Mouse (Mus musculus) gastrocnemius, postnatal 4 days (tissue): Measurements from ENCODE around the gene Erv3. TPM values are rescaled to one million over a fixed set of nuclear protein-coding genes. Genes with fewer than 3 reads are reported as not detected.
"Not testable (repeated sequence)": the region's sequence is repeated elsewhere in the genome, so short reads cannot be mapped to it uniquely, and the experiment has no call there.

Experiments
- DNase-seq, 2 experiments: peaks; one replicate each; pipeline ENCODE4 v3.0.0; 2021 to 2022; ENCODE audit warnings: low spot score in 2 of 2, mixed read lengths in 2 of 2
- total RNA-seq, 2 experiments: library from RNA; stranded (reverse); gene quantifications; 2 replicates each; pipeline ENCODE4 v1.2.3; 2021

Gene Erv3
- total RNA-seq, 2 experiments from 2014 or later: 0.07 to 0.08 TPM

DNA sequence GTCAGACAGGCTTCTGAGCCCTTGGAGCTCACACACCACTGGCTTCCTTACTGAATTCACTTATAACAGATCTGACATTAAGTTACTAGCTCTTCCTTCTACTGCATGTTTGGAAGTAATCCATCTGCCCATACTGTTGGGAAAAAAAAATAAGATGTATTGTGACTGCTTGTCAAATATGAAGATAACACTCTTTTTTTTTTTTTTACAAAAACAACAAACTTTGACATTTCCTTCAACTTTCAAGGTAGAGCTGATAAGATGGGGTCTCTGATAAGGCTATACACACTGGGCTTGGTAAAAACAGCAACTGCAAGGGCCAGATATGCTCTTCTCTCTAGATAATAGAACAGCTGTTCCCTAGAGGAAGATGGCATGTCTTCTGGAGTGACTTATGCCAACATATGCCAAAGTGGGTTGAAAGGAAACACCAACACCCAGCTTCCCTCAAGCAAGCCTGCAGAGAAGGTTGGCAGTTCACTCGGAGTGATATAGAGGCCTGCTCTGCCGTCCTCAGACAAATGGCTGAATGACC, 4.8 kb upstream of the Erv3 start:
- DNase-seq: no peak

DNA sequence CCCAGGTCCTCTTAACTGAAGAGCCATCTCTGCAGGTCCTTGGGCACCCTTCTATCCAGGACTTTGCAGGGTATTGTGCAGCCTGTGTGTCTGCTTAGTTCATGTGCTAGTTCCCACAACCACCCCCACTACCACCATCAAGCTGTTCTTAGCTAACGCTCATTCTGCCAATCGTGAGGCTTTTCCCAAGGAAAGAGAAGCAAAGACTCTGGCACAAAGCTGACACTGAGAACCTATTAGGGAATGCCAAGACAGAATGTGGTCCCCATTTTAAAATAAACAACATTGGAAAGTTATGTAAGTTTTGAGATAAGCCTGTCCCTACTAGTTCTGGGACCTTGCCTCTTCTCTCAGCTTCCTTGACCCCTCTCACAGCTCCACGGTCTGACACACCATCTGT, 3.9 kb upstream of the Erv3 start:
- no peak for DNase-seq

DNA sequence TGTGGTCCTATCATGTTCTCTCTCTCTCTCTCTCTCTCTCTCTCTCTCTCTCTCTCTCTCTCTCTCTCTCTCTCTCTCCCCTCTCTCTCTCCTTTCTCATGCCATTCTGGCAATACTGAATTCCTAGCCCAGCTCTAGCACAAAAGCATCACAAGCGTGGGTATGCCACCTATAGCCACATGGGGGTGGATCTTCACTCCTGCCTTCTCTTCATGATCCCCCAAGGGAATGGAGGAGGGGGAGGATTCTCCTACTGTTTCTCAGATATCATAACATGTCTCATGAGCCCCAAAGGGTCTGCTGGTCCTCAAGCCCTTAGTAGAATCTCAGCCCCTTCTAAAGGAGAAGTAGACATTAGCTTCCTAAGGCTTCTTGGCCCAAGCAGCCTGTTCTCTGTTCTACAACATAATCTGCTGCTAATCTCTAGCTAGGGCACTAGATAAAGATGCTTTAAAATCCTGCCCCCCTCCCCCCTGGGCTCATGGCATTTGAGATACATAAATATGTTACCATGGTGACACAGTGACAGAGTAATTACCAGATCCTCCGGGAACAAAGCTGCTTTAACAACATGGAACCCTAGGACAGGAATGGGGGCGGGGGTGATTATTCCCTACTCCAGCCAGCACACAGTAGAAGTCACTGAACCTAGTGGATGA, 3.2 kb upstream of the Erv3 start:
- DNase-seq: no peak

DNA sequence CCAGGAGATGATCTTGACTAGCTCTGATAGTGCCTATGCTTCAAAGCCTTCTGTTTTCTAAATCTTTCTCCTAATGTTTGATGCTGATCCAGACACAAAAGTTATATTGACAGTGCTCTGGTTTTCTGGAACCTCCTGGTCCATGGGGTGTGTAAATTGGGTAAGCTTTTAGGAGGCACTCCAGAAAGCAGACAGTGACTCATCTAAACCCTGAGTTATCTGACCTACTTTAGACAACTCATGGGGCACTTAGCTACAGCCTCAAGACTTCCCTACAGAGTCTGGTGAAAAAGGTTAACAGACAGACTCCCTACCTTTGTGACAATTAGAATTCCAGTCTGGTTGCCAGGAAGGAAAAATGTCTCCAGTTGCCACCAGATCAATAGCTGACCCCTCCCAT, 1.7 kb downstream of the Erv3 start:
- no peak for DNase-seq

DNA sequence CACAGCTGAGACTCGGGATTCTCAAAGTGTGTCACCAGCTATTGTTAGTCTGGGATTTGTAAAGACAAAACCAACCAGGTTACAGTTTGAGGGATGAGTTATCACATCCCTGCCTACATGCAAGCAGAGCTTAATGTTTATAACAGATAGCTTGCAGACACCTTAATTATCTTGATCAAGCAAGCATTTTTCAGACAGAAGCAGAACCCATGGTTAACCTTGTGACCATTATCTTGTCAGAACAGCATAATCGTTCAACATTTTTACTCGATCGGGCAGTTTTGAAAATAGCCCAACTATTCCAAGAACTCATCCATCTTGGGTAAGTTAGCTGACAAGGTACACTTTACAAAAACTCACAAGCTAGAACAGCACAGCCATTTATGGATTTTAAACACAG, 5.8 kb downstream of the Erv3 start:
- no peak for DNase-seq

DNA sequence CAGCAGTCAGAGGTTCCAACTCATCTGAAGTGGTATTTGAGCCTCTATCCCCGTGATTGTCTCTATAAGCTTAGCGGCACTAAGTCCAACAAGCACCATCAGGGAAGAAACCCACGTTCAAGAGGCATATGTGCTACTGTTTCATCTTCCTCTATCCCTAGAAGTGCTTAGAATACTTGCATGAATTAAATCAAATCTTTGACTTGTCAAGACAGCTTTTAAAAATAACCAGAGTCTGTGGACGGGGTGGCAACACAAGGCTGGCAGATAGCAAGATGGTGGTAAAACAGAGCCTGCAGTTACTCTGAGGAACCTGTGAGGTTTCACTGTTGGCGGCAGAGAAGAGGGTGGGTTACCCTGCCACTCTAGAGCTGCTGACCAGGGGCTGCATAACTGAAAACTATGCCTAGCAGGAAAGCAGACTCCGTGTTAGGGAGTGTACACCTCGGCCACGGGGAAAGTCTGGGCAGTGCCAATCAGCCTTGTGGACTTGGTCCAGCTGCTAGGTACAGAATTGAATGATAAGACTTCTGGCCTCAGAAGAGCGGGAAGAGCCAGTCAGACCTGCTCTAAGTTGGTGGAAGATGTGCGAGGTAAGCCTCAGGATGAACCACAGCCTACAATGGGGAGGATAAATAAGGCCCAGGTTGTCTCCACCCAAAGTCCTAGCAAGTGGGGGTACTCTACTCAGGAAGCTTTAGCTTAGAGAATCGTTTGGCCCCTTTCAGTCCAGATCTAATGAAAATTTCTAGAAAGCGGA, 8.0 kb downstream of the Erv3 start:
- DNase-seq: no peak

DNA sequence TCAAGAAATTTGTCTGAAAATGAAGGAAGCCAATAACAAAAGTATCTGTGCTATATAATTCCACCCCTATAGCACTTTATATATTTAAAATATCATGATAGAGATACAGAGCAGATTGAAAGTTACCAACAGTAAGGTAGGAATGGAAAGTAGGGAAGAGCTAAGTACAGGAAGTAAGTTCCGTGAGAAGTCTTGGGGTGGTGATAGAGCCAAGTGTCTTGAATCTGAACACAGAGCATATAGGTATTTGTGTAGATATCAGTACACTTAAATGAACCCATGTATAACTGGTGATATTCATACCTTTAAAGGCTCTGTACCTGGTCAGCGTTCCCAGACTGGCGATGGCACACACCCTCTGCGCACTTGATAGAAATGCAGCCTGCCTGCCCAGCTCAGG, 9.5 kb downstream of the Erv3 start:
- DNase-seq: no peak

DNA sequence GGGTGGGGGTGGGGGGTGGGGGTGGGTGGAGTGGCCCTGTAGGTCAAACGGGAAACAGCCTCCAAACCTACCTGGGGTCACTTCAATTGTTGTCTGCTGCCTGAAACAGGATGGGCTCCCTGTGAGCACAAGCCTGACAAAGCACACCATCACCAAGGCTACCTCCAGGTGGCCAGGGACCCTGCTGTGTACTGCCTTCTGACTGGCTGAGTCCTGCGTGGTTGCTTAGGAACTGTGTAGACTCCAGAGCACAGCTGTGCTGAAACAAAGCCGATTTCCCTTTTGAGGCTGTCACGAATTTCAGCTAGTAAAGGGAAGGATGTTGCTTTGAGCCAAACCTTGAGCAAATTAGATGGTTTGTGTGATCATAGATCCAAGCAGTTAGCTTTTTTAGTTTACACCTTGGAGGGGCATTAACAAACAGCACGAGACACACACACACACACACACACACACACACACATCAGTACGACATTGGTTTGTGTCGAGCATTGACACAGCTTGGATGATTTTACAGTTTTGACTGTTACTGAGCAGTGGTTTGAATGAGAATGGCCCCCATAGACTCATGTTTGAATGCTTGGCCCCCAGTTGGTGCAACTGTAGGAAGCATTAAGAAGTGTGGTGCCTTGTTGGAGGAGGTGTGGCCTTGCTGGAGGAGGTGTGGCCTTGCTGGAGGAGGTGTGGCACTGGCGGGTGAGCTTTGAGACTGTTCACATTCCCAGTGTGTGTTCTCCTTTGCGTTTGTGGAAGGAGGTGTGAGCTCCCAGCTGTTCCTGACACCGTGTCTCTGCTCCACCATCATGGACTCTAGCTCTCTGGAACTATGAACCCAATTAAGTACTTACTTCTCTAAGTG, 11.8 kb downstream of the Erv3 start:
- no peak for DNase-seq

DNA sequence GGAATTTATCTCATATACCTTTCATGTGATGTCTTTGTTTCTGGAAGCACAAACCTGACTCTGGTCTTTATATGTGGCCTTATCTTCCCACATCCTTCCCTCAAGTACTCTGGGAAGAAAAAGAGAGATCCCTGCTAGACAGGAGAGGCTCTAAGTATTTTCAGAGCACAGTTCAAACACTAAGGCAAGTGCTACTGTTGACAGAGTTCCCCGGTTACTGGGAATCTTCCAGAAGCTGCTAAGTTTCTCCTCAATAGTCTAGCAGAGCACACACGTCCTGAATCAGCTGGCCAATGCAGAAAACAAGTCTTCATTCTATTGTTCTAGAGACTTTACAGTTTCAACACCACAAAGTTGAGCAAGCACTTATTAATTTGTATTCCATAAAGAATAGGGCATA, 12.7 kb downstream of the Erv3 start:
- DNase-seq: no peak

DNA sequence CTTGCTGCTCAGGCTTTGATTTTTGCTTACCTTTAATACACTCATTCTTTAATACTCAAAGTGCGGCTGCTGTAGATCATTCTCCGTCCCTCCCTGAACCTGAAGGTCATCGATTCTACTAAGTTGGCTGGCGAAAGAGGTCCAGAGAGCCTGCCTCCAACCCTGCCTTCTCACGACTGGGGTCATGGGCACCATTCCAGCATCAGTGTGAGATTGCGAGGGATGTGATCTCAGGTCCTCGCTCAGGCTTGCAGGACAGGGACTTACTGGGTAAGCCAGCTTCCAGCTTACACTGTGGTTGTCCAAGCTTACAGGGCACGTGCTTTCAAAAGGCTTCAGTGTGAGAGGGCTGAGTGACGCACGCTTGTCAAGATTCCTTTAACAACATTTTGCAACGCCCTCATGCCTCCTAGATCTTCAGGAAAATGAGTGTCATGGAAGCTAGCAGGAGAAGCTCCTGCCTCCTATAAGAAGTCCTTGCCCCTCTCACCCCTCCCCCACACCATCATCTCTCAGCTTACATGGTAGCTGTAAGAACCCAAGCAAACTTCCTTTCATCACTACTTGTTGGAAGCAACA, 13.3 kb downstream of the Erv3 start:
- no peak for DNase-seq

DNA sequence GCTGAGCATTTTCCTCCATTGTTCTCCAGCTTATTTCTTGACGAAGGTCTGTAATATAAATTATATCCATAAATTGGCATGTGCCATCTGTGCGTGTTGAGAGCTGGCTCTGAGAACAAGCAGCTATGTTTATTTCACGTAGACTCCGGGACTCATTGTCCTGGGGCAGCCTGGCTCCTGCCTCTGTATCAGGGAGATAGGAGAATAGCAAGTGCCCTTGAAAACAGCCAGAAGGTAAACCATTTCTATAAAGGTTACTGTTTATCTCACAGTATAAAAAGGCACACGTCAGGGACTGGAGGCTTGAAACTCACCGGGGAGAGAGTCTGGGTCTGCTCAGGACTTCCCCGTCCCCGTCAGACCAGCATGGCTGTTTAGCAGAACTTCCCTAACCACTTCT, 13.9 kb downstream of the Erv3 start:
- DNase-seq: no peak

DNA sequence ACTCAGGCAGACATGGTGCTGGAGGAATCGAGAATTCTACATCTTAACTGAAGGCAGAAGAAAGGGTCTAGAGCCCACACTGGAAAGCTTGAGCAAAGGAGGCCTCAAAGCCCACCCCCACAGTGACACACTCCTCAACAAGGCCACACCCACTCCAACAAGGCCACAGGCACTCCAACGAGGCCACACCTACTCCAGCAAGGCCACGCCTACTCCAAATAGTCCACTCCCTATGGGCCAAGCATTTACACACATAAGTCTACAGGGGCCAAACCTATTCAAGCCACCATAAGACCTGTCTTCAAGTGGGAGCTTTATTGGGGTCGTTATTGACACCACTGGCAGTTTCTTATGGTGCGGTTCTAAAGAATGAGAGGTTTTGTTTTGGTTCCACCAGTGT, 17.0 kb downstream of the Erv3 start:
- no peak for DNase-seq

DNA sequence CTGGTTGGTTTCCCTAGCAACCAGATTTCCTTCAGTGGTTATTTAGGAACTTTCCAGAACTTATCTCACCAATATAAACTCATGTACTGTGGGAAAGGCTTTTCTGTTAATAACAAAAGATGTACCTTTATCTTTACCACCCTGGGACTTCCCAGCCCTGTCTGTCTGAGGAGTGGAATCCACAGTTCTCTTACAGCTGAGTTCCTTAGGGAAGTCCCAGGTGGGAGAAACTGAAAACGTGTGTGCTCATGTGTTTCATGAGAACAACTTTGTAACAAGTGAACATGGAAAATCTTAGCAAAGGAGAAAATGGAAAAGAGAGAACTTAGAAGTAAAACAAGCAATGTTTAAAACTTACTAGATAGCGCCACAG, 18.2 kb downstream of the Erv3 start:
- DNase-seq: no peak

DNA sequence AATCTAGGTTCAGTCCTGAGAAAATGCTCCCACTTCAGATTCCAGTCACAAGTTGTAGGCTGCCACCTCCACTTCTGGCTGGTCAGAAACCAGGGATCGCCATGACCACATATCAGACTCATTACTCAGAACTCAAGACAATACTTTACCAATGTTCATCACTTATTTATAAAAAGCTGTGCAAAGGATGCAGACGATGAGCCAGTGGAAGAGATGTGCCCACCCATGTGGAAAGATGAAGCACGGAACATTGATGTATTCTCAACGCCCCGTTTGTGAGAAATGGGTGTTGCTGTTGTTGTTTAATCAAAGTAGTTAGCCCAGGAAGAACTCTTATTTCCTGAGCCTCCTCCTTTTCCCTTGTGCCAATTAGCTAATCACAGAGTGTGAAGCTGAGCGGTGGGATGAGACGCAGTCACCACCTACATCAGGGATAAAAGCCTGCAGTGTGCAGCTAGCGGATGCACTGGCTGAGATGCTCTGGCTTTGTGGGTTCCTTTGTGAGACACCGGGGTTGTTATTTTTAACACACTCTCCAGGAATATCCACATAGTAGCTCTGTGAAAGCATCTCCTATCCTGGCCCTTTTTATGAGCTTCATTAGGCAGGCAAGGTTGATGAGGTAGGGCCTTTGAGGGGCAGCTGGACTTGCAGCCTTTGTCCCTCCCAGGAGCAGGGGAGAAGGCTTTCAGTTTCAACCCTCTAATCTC, 18.8 kb downstream of the Erv3 start:
- DNase-seq: no peak

DNA sequence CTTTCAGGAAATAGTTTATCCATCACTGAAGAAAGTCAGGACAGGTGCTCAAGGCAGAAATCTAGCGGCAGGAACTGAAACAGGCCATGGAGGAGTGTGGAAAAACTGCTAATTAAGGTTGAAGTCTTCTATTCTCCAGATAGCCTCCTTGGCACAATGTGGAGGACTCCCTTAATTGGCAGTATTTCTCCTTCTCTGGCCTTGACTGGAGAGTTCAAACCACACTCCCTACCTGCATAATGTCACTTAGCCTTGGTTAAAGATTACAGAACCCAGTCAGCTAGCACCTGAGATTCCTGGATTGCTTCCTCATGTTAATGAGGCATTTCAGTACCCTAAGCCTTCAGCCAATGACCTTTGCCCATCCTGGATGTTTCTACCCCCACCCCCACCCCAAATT, 25.3 kb downstream of the Erv3 start:
- no peak for DNase-seq

DNA sequence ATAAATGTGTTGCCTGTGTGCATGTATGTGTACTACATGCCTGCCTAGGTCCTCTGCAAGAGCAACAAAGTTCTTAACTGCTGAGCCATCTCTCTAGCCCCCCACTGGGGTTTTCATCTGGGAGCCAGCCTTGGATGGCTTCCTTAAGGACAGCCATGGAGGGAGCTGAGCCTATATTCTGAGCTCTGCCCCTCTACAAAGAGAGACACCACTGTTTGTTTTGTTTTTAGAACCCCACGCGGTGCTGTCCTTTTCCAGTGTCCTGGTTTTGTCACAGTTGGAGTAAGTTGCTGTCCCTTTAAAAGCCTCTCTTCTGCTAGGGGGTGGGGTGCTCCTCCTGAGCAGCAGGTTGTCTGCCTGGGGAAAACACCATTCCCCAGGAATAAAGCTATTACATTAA, 27.7 kb downstream of the Erv3 start:
- no peak for DNase-seq

DNA sequence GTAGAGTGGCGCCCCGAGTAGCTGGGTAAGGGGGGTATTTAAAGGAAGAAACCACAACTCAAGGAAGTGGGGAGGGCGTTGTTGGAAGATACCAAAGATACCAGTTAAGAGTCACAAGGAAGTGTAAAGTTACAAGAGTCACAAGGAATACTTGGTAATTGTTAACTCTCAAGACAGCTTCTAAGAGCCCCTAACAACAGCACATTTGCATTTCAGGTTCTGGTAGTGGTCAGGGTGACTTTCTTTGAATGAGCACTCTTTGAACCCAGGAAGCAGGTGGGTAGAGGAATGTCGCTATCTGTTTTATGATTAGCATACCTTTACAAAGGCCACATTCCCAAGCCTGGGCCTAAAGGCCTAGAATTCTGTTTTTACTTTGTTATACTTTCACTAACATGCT, 28.6 kb downstream of the Erv3 start:
- not testable (repeated sequence) for DNase-seq

DNA sequence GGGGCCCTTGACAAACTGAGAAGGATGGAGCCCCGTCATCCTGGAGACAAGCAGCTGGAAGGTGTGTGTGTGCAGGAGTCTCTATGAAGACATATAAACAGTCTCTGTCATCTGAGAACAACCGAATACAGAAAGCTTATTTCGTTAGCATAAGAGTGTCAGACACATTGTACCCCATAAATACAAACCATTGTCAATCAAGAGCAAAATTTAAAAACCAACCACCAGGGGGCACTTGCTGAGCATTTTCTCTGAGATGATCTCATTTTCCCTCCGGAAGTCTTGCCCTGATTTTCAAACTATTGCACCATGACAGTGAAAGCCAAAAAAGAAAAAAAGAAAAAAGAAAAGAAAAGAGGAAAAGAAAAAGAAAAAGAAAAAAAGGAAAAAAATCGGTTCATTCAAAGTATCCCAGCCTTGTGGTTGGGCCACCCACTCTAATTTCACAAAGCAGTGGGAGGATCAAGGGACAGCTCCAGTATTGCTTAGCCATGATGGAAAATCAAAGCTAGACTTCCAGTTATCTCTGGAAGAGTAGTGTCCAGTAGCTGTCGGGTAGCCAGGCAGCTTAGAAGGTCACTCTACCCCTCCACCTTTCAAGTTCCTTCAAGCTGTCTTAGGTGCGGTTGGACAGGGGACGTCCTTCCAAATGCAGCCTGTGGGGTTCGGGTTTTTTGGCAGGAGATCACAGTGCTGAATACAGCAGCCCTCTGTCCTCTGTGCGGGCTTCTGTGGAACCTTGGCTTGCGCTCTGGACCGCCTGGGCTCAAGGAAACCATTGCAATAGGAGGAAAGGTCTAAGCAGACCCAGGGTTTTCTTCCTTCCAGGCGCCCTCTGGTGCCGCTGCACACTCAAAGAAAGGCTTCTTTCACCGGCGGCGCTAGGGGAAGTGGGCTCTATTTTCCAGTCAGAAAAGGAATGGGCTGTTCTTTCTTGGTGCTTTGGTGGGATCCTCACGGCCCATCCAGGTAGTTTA, 31.3 kb downstream of the Erv3 start:
- DNase-seq: peak in 1 of 2 experiments; percentile 45

DNA sequence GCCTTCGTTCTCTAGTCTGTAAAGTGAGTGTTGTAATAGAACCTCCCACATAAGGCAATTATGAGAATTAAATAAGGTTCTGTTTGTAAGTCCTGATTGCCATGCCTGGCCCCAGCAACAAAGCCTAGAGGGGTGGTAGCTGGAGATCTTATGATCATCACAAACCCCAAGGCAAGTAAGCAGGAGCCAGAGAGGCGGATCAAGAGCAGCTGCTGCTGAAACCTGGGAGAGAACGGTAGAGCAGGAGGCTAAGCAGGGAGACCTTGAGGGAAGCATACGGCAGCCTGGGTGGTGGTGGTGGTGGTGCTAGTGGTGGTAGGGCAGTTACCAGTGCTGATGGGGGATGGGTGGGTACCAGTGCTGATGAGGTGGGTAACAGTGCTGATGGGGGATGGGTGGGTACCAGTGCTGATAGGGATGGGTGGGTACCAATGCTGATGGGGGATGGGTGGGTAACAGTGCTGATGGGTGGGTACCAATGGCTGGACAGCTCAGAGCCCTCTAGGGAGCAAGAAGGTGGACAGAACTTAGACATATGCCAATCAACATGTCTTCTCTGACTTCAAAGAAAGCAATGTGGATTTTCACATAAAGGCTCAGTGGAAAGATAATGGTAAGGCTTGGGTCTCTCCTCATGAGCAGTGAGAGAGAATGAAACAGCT, 32.4 kb downstream of the Erv3 start:
- DNase-seq: no peak
